Mouse (Mus musculus): ENCODE data around the gene Fcgr1. TPM values are rescaled to one million over a fixed set of nuclear protein-coding genes. Genes with fewer than 3 reads are reported as not detected.
"Not testable (repeated sequence)": the region's sequence is repeated elsewhere in the genome, so short reads cannot be mapped to it uniquely, and the experiment has no call there.

Fcgr1 gene
- polyA plus RNA-seq, 1 experiment = 1.3 TPM

DNA sequence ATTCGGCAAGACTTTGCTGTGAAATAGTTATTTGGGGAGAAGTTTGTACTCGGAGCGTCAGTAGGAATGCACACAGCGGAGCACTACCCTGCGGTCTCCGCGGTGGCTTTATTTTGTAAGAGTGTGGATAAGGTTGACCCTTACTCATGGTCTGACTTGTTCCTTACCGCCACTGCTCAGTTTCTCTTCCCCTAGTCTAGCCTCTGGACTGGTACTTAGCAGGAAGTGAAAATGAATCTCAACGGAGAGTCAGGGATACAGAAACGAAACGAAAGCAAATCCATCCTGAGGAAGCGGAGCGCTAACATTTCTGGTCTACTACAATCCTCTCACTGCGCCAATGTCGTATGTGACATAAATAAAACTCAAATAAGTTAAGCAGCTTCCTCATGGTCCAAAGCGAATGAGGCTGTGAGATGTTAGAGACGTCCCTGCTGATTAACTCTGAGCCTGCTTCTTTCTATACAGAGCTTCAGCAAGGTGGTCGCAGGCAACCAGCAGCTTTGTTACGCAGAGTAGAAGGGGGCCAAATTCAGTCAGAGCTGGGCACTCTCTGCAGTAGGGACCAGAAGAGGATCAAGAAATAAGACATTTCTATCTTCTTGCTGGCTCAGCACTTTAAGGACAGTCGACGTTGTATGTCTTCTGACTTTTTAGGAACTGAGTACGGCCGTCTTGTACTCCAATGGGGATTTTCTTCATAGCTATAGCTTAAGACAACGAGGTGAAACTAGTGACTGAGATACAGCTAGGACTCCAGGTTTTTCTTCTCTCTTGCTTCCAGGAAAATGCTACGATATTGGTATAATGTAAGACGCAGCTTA lies 7.1 kb upstream of the Fcgr1 start:
- peak overlapping the region; percentile 50 for H3K4me3 ChIP-seq (ENCODE audit: insufficient read depth, low read depth, low read length)
- no peaks in the 10 kb centered on the region for H3K4me1 ChIP-seq (ENCODE audit: control insufficient read depth, insufficient read depth, insufficient read length, low read length)
- peak overlapping the region; percentile 80 for H3K27ac ChIP-seq (replicated peaks; ENCODE audit: low read depth, low read length)

GRCm38 (mm10) chr3:96299562-96299961 lies 5.8 kb upstream of the Fcgr1 start:
- Histone ChIP-seq H3K4me1 (ENCODE audit: control insufficient read depth, insufficient read depth, insufficient read length, low read length) (no peaks in the 10 kb centered on the region), H3K4me3 (ENCODE audit: insufficient read depth, low read depth, low read length) (no peak overlapping the region), H3K27ac (replicated peaks; ENCODE audit: low read depth, low read length) (no peak overlapping the region)

- Histone ChIP-seq H3K27ac (replicated peaks; ENCODE audit: low read depth, low read length) (no peak overlapping the region), H3K4me1 (ENCODE audit: control insufficient read depth, insufficient read depth, insufficient read length, low read length) (no peaks in the 10 kb centered on the region), H3K4me3 (ENCODE audit: insufficient read depth, low read depth, low read length) (no peak overlapping the region)
These were observed 4.6 kb upstream of the Fcgr1 start for GRCm38 (mm10) chr3:96298360-96298759.

- Histone ChIP-seq H3K27ac (replicated peaks; ENCODE audit: low read depth, low read length) (peak overlapping the region; percentile 46), H3K4me3 (ENCODE audit: insufficient read depth, low read depth, low read length) (peak overlapping the region; percentile 19)
These were observed 401 bp downstream of the Fcgr1 start for GRCm38 (mm10) chr3:96293368-96293767.

GRCm38 (mm10) chr3:96292641-96293040 lies 1.1 kb downstream of the Fcgr1 start:
- no peaks in the 10 kb centered on the region for H3K4me1 ChIP-seq (ENCODE audit: control insufficient read depth, insufficient read depth, insufficient read length, low read length)
- peak overlapping the region; percentile 46 for H3K27ac ChIP-seq (replicated peaks; ENCODE audit: low read depth, low read length)
- H3K4me3 ChIP-seq (ENCODE audit: insufficient read depth, low read depth, low read length) = peak overlapping the region; percentile 40

More at GRCm38 (mm10) chr3:96293368-96293767, 401 bp downstream of the Fcgr1 start:
- no peaks in the 10 kb centered on the region for H3K4me1 ChIP-seq (ENCODE audit: control insufficient read depth, insufficient read depth, insufficient read length, low read length)

DNA sequence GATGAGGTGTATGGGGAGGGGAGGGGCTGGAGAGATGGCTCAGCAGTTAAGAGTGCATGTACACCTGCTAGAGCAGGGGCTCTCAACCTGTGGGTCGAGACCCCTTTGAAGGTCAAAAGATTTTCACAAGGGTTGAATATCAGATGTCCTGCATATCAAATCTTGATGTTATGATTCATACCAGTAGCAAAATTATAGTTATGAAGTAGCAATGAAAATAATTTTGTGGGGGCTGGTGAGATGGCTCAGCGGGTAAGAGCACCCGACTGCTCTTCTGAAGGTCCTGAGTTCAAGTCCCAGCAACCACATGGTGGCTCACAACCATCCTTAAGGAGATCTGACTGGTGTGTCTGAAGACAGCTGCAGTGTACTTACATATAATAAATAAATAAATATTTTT lies 3.0 kb downstream of the Fcgr1 start:
- H3K4me3 ChIP-seq (ENCODE audit: insufficient read depth, low read depth, low read length); H3K4me1 ChIP-seq (ENCODE audit: control insufficient read depth, insufficient read depth, insufficient read length, low read length); H3K27ac ChIP-seq (replicated peaks; ENCODE audit: low read depth, low read length): not testable (repeated sequence)

GRCm38 (mm10) chr3:96289201-96289600 lies 4.6 kb downstream of the Fcgr1 start:
- no peak overlapping the region for H3K4me3 ChIP-seq (ENCODE audit: insufficient read depth, low read depth, low read length)
- no peak overlapping the region for H3K27ac ChIP-seq (replicated peaks; ENCODE audit: low read depth, low read length)
- no peaks in the 10 kb centered on the region for H3K4me1 ChIP-seq (ENCODE audit: control insufficient read depth, insufficient read depth, insufficient read length, low read length)

GRCm38 (mm10) chr3:96287334-96287733 lies 6.4 kb downstream of the Fcgr1 start:
- H3K4me3 ChIP-seq (ENCODE audit: insufficient read depth, low read depth, low read length); H3K27ac ChIP-seq (replicated peaks; ENCODE audit: low read depth, low read length); H3K4me1 ChIP-seq (ENCODE audit: control insufficient read depth, insufficient read depth, insufficient read length, low read length): not testable (repeated sequence)

DNA sequence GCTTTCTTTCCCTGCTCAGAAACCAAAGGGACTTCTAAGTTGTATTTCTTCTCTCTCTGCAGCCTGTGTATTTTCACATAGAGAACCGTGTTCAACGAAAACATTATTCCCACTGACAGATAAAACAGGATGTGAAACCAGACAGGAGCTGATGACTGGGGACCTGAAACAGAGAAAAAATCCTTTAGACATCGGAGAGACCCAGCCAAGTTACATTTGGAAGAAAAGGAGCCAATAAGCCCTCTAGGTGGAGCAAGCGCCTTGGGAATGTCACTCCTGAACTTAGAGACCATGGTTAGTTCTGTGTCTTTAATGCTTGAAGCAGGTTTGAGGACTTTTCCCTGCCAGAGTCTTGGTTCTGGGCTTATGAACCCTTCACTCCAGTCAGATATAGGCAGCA lies 9.3 kb downstream of the Fcgr1 start:
- Histone ChIP-seq H3K27ac (replicated peaks; ENCODE audit: low read depth, low read length) (no peak overlapping the region), H3K4me3 (ENCODE audit: insufficient read depth, low read depth, low read length) (no peak overlapping the region), H3K4me1 (ENCODE audit: control insufficient read depth, insufficient read depth, insufficient read length, low read length) (no peaks in the 10 kb centered on the region)

GRCm38 (mm10) chr3:96280660-96281059 lies 13.1 kb downstream of the Fcgr1 start:
- no peaks in the 10 kb centered on the region for H3K4me1 ChIP-seq (ENCODE audit: control insufficient read depth, insufficient read depth, insufficient read length, low read length)
- H3K4me3 ChIP-seq (ENCODE audit: insufficient read depth, low read depth, low read length) = no peak overlapping the region
- no peak overlapping the region for H3K27ac ChIP-seq (replicated peaks; ENCODE audit: low read depth, low read length)

DNA sequence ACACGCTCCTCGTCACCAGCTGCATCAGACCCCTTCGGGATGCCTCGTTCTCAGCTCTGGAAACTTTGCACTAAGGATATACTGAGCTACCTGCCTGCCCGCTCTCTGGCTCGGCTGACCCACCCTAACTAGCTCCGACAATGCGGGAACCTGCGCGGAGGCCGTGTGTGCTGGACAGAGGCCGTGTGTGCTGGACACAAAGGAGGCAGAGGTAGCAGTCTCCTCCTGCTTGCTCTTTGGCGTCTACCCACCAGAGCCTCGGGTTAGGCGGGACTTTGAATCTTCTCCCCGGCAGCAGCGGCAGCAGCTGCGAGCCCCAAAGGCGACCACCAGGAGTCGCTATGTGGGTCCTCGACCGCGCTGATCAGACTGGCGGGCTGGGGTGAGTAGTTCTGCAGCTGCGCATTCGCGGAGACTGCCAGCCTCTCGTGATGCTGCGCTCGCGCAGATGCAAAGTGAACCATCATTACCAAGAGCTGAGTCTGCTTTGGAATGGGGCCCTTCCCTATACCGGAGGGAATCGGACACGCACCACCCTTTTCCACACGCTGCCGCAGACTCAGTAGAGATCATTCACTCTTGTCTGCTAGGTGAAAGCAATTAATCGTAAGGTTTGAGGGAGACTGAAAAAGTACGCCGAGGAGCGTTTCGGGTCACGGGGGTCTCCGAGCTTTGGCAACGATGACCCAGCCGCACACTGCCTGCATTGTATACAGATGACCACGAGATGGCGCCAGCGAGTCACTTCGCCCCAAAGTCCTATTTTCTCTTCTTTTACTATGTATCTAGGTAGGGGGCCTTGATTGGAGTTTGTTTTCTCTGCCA lies 15.8 kb downstream of the Fcgr1 start:
- Histone ChIP-seq H3K27ac (replicated peaks; ENCODE audit: low read depth, low read length) (0 out of 2 replicates have a peak overlapping the region, but pooled peaks have one; percentile 6), H3K4me1 (ENCODE audit: control insufficient read depth, insufficient read depth, insufficient read length, low read length) (no peaks in the 10 kb centered on the region), H3K4me3 (ENCODE audit: insufficient read depth, low read depth, low read length) (peak overlapping the region; percentile 68)

GRCm38 (mm10) chr3:96277428-96277799 lies 16.4 kb downstream of the Fcgr1 start:
- H3K4me1 ChIP-seq (ENCODE audit: control insufficient read depth, insufficient read depth, insufficient read length, low read length) = no peaks in the 10 kb centered on the region
- H3K4me3 ChIP-seq (ENCODE audit: insufficient read depth, low read depth, low read length) = peak overlapping the region; percentile 27
- H3K27ac ChIP-seq (replicated peaks; ENCODE audit: low read depth, low read length) = no peak overlapping the region

DNA sequence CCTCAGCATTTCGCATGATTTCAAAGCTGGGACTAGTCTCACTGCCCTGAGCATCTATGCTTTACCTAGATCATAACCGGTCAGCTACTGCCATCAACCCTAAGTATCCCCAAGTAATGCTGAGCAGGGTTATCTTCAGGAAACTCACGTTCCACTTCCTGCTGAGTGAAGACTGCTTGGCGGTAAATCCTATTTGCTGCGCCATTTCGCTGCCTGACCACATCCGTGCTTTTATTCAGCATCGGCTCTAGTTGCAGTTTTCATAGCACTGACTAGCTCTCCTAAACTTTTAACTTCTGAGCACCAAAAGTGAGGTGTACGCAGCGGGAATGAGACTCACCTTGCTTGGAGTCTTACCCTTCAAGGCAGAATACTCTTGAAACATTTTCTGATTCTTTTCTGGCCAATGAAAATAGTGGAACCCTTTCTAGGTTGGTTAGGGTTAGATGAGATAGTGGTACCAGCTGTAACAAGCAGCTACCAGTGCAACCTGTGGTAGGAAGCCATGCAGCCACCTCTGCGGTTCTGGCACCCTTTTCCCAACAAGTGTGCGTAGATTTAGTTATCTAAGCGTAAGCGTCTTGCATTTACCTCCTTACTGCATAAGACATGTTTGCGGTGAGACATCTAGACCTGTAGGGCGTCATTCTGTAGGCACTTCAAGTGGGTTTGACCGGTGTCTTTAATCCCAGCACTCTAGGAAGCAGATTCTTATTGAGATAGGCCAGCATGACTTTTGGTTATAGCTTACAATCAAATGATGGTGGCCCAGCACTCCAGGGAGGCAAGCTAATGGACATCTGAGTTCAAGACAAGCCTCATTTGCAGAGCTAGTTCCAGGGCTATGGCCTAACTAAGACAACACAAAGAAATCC lies 19.9 kb downstream of the Fcgr1 start:
- Histone ChIP-seq H3K27ac (replicated peaks; ENCODE audit: low read depth, low read length) (no peak overlapping the region), H3K4me1 (ENCODE audit: control insufficient read depth, insufficient read depth, insufficient read length, low read length) (no peaks in the 10 kb centered on the region), H3K4me3 (ENCODE audit: insufficient read depth, low read depth, low read length) (no peak overlapping the region)

DNA sequence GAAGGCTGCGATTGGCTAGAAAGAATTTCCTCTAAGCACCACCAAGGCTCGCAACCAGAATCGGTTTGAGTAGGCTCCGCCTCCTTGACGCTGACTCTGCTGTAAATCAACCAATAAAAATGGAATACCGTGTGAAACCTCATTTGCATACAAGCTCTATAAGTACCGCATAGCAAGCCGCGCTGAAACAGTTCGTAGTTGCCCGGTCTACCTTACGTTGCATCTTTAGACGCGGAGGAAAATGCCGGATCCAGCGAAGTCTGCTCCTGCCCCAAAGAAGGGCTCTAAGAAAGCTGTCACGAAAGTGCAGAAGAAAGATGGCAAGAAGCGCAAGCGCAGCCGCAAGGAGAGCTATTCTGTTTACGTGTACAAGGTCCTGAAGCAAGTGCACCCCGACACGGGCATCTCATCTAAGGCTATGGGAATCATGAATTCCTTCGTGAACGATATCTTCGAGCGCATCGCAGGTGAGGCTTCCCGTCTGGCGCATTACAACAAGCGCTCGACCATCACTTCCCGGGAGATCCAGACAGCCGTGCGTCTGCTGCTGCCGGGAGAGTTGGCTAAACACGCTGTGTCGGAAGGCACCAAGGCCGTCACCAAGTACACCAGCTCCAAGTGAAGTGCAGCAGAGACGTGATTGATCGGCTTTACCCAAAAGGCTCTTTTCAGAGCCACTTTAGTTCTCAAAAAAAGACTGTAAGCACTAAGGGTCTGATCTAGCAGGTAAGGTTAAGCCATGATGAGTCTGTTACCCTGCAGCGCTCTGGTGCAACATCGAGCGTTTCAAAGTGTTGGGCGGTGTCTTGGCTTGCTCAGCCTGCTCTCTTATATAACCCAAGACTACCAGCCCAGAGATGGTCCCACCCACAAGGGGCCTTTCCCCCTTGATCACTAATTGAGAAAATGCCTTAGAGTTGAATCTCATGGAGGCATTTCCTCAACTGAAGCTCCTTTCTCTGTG lies 24.0 kb downstream of the Fcgr1 start, which contains the start of gene Hist2h2bb:
TSS of gene Hist2h2bb (plus strand) at position 242 of the 964 bp plus-strand sequence.
- Histone ChIP-seq H3K27ac (replicated peaks; ENCODE audit: low read depth, low read length) (peak within 1 kb of the TSS; percentile 72), H3K4me1 (ENCODE audit: control insufficient read depth, insufficient read depth, insufficient read length, low read length) (no peaks in the 10 kb centered on the region), H3K4me3 (ENCODE audit: insufficient read depth, low read depth, low read length) (peak within 1 kb of the TSS; percentile 61)

Measured in brown adipose tissue, adult 24 weeks (tissue).